Mouse (Mus musculus) megakaryocyte, adult 5-6 weeks (primary cell): Measurements from ENCODE around the gene Gm8220. TPM values are rescaled to one million over a fixed set of nuclear protein-coding genes. Genes with fewer than 3 reads are reported as not detected.
"Not testable (repeated sequence)": the region's sequence is repeated elsewhere in the genome, so short reads cannot be mapped to it uniquely, and the experiment has no call there.

Experiments used
- ATAC-seq: 2 replicates; pipeline ENCODE4 v1.8.0; 2016; ENCODE audit warnings: mild to moderate bottlenecking, inconsistent platforms; ENCODE audit not compliant: poor library complexity, severe bottlenecking
- total RNA-seq, 2 experiments: library from RNA; stranded (forward) in 1 of 2; stranded (reverse) in 1 of 2; fragments of 153-499, 151-499 nt in 1 of 2; fragments of 221-1000, 200-1000 nt in 1 of 2; gene quantifications; 2 replicates each; pipeline versions ENCODE4 v1.2.3 to v1.2.4; 2015 to 2017

Gm8220 gene
- total RNA-seq (2015) (not detected in 2 replicates), total RNA-seq (2017) (not detected in 2 replicates)

- ATAC-seq: not testable (repeated sequence)
These were observed at the start of gene Gm8220 for GRCm38 (mm10) chr14:44285280-44285679. TSS of gene Gm8220 (plus strand) at chr14:44285580.

- no peak for ATAC-seq
These were observed 37.3 kb upstream of the Gm8220 start for GRCm38 (mm10) chr14:44248039-44248438.

- not testable (repeated sequence) for ATAC-seq
These were observed 26.7 kb downstream of the Gm8220 start for GRCm38 (mm10) chr14:44312049-44312448.

GRCm38 (mm10) chr14:44338484-44338883 lies 53.1 kb downstream of the Gm8220 start, which contains the start of gene Gm5930:
TSS of gene Gm5930 (minus strand) at chr14:44338584.
- not testable (repeated sequence) for ATAC-seq

Other genes with a start within 250 kb of the Gm8220 start
- 323 and 334 TPM in 2 replicates for gene Ear2, start 182.9 kb upstream of the Gm8220 start, total RNA-seq (2015)
- gene Ear2, start 182.9 kb upstream of the Gm8220 start, total RNA-seq (2017): 586 and 674 TPM in 2 replicates
- not detected in 2 replicates for gene Gm3327, start 161.7 kb upstream of the Gm8220 start, total RNA-seq (2015)
- gene Gm3327, start 161.7 kb upstream of the Gm8220 start, total RNA-seq (2017): not detected in 2 replicates
- not detected in 2 replicates for gene Gm8212, start 87.9 kb upstream of the Gm8220 start, total RNA-seq (2015)
- not detected in 2 replicates for gene Gm8212, start 87.9 kb upstream of the Gm8220 start, total RNA-seq (2017)
- gene 4930503E14Rik, start 72.3 kb upstream of the Gm8220 start, total RNA-seq (2015): not detected in 2 replicates
- gene 4930503E14Rik, start 72.3 kb upstream of the Gm8220 start, total RNA-seq (2017): not detected in 2 replicates
- gene Gm5930, start 53.0 kb downstream of the Gm8220 start, total RNA-seq (2015): not detected in 2 replicates
- gene Gm5930, start 53.0 kb downstream of the Gm8220 start, total RNA-seq (2017): not detected in 2 replicates
- not detected in 2 replicates for gene Gm8229, start 79.8 kb downstream of the Gm8220 start, total RNA-seq (2015)
- gene Gm8229, start 79.8 kb downstream of the Gm8220 start, total RNA-seq (2017): not detected in 2 replicates
- not detected in 2 replicates for gene Gm3371, start 125.1 kb downstream of the Gm8220 start, total RNA-seq (2015)
- not detected in 2 replicates for gene Gm3371, start 125.1 kb downstream of the Gm8220 start, total RNA-seq (2017)
- not detected in 2 replicates for gene Gm8232, start 148.1 kb downstream of the Gm8220 start, total RNA-seq (2015)
- not detected in 2 replicates for gene Gm8232, start 148.1 kb downstream of the Gm8220 start, total RNA-seq (2017)
- not detected in 2 replicates for gene BC061237, start 206.9 kb downstream of the Gm8220 start, total RNA-seq (2015)
- gene BC061237, start 206.9 kb downstream of the Gm8220 start, total RNA-seq (2017): not detected in 2 replicates
- gene Gm17093, start 232.7 kb downstream of the Gm8220 start, total RNA-seq (2015): not detected in 2 replicates
- not detected in 2 replicates for gene Gm17093, start 232.7 kb downstream of the Gm8220 start, total RNA-seq (2017)